Mouse (Mus musculus): ENCODE measurements around the gene Thrsp. TPM values are rescaled to one million over a fixed set of nuclear protein-coding genes. Genes with fewer than 3 reads are reported as not detected.

The Thrsp gene
- polyA plus RNA-seq, 1 experiment from 2014 or later, result 1.0 TPM

- ATAC-seq (replicated peaks; ENCODE audit: low FRiP score), result peak; percentile 60
- WGBS, result 8% methylated on average over 5 of the region's 5 CpGs
- H3K4me3 ChIP-seq (replicated peaks), result no peak overlapping the region
- peaks cover 11% of the 10 kb centered on the region; the same call in 1 of the 2 replicates for H3K4me1 ChIP-seq
- no peaks in the 10 kb centered on the region for H3K36me3 ChIP-seq
- H3K27ac ChIP-seq, result peak overlapping the region; percentile 28; the same call in 1 of the 2 replicates
- H3K9me3 ChIP-seq (replicated peaks), result no peaks in the 10 kb centered on the region
- no peaks in the 10 kb centered on the region for H3K27me3 ChIP-seq
- no peak overlapping the region for H3K9ac ChIP-seq
- H3K4me2 ChIP-seq, result 0 out of 2 replicates have a peak overlapping the region, but pooled peaks have one; percentile 8
Observed at GRCm38 (mm10) chr7:97429705-97430104, 12.2 kb upstream of the Thrsp start.

GRCm38 (mm10) chr7:97427778-97428420 is 10.4 kb upstream of the Thrsp start:
- H3K9me3 ChIP-seq (replicated peaks), result no peaks in the 10 kb centered on the region
- no peaks in the 10 kb centered on the region for H3K27me3 ChIP-seq
- no peak overlapping the region for H3K9ac ChIP-seq
- 73% methylated on average over 5 of the region's 5 CpGs for WGBS
- H3K4me2 ChIP-seq, result no peak overlapping the region
- H3K4me1 ChIP-seq, result peaks cover 11% of the 10 kb centered on the region; the same call in 1 of the 2 replicates
- no peaks in the 10 kb centered on the region for H3K36me3 ChIP-seq
- H3K4me3 ChIP-seq (replicated peaks), result no peak overlapping the region
- no peak overlapping the region for H3K27ac ChIP-seq
- ATAC-seq (replicated peaks; ENCODE audit: low FRiP score), result no peak

GRCm38 (mm10) chr7:97427296-97427695 is 9.8 kb upstream of the Thrsp start:
- Histone ChIP-seq H3K27me3 (no peaks in the 10 kb centered on the region), H3K36me3 (no peaks in the 10 kb centered on the region), H3K27ac (no peak overlapping the region), H3K4me2 (no peak overlapping the region), H3K9me3 (replicated peaks) (no peaks in the 10 kb centered on the region), H3K9ac (no peak overlapping the region), H3K4me1 (peaks cover 11% of the 10 kb centered on the region; the same call in 1 of the 2 replicates), H3K4me3 (replicated peaks) (no peak overlapping the region)
- ATAC-seq (replicated peaks; ENCODE audit: low FRiP score), result no peak
- 83% methylated on average over 6 of the region's 6 CpGs for WGBS

GRCm38 (mm10) chr7:97426566-97426965 is 9.0 kb upstream of the Thrsp start:
- H3K27ac ChIP-seq, result no peak overlapping the region
- no peak overlapping the region for H3K4me3 ChIP-seq (replicated peaks)
- 74% methylated on average over 6 of the region's 6 CpGs for WGBS
- no peaks in the 10 kb centered on the region for H3K9me3 ChIP-seq (replicated peaks)
- peaks cover 11% of the 10 kb centered on the region; the same call in 1 of the 2 replicates for H3K4me1 ChIP-seq
- H3K27me3 ChIP-seq, result no peaks in the 10 kb centered on the region
- H3K36me3 ChIP-seq, result no peaks in the 10 kb centered on the region
- H3K4me2 ChIP-seq, result no peak overlapping the region
- H3K9ac ChIP-seq, result no peak overlapping the region
- ATAC-seq (replicated peaks; ENCODE audit: low FRiP score), result no peak

- no peak overlapping the region for H3K4me3 ChIP-seq (replicated peaks)
- H3K36me3 ChIP-seq, result no peaks in the 10 kb centered on the region
- no peak overlapping the region for H3K9ac ChIP-seq
- 9% methylated on average over 12 of the region's 12 CpGs for WGBS
- peak; percentile 76 for ATAC-seq (replicated peaks; ENCODE audit: low FRiP score)
- H3K9me3 ChIP-seq (replicated peaks), result no peaks in the 10 kb centered on the region
- H3K27me3 ChIP-seq, result no peaks in the 10 kb centered on the region
- no peak overlapping the region for H3K27ac ChIP-seq
- H3K4me2 ChIP-seq, result no peak overlapping the region
- H3K4me1 ChIP-seq, result peaks cover 4% of the 10 kb centered on the region; the same call in 1 of the 2 replicates
Observed at GRCm38 (mm10) chr7:97424621-97425245, 7.2 kb upstream of the Thrsp start.

- Histone ChIP-seq H3K9me3 (replicated peaks) (no peaks in the 10 kb centered on the region), H3K4me1 (0 out of 2 replicates have a peak, but pooled peaks cover 2% of the 10 kb centered on the region), H3K4me2 (no peak overlapping the region), H3K36me3 (no peaks in the 10 kb centered on the region), H3K27me3 (no peaks in the 10 kb centered on the region), H3K4me3 (replicated peaks) (no peak overlapping the region), H3K27ac (no peak overlapping the region), H3K9ac (no peak overlapping the region)
- ATAC-seq (replicated peaks; ENCODE audit: low FRiP score), result no peak
- 61% methylated on average over 5 of the region's 5 CpGs for WGBS
Observed at GRCm38 (mm10) chr7:97423754-97424153, 6.2 kb upstream of the Thrsp start.

GRCm38 (mm10) chr7:97420958-97421651 is 3.6 kb upstream of the Thrsp start:
- Histone ChIP-seq H3K9me3 (replicated peaks) (no peaks in the 10 kb centered on the region), H3K9ac (no peak overlapping the region), H3K4me1 (peaks cover 2% of the 10 kb centered on the region; the same call in 1 of the 2 replicates), H3K27ac (no peak overlapping the region), H3K4me2 (no peak overlapping the region), H3K27me3 (no peaks in the 10 kb centered on the region), H3K36me3 (no peaks in the 10 kb centered on the region), H3K4me3 (replicated peaks) (no peak overlapping the region)
- WGBS, result 75% methylated on average over 8 of the region's 8 CpGs
- ATAC-seq (replicated peaks; ENCODE audit: low FRiP score), result no peak

GRCm38 (mm10) chr7:97420406-97420805 is 2.9 kb upstream of the Thrsp start:
- Histone ChIP-seq H3K27me3 (no peaks in the 10 kb centered on the region), H3K9me3 (replicated peaks) (no peaks in the 10 kb centered on the region), H3K4me2 (no peak overlapping the region), H3K4me1 (peaks cover 2% of the 10 kb centered on the region; the same call in 1 of the 2 replicates), H3K9ac (no peak overlapping the region), H3K36me3 (no peaks in the 10 kb centered on the region), H3K4me3 (replicated peaks) (no peak overlapping the region), H3K27ac (no peak overlapping the region)
- 43% methylated on average over 1 of the region's 1 CpGs for WGBS
- ATAC-seq (replicated peaks; ENCODE audit: low FRiP score), result no peak

GRCm38 (mm10) chr7:97419163-97419562 is 1.6 kb upstream of the Thrsp start:
- Histone ChIP-seq H3K4me3 (replicated peaks) (no peak overlapping the region), H3K36me3 (no peaks in the 10 kb centered on the region), H3K4me1 (no peaks in the 10 kb centered on the region; the same call in 1 of the 2 replicates), H3K9ac (no peak overlapping the region), H3K27me3 (no peaks in the 10 kb centered on the region), H3K9me3 (replicated peaks) (no peaks in the 10 kb centered on the region), H3K4me2 (no peak overlapping the region), H3K27ac (no peak overlapping the region)
- no peak for ATAC-seq (replicated peaks; ENCODE audit: low FRiP score)
- WGBS, result 82% methylated on average over 5 of the region's 5 CpGs

GRCm38 (mm10) chr7:97418717-97419116 is 1.2 kb upstream of the Thrsp start:
- H3K4me2 ChIP-seq, result no peak overlapping the region
- no peaks in the 10 kb centered on the region for H3K27me3 ChIP-seq
- H3K9ac ChIP-seq, result no peak overlapping the region
- H3K36me3 ChIP-seq, result no peaks in the 10 kb centered on the region
- whole genome bisulfite sequencing, result 74% methylated on average over 5 of the region's 5 CpGs
- no peaks in the 10 kb centered on the region for H3K9me3 ChIP-seq (replicated peaks)
- no peak overlapping the region for H3K27ac ChIP-seq
- no peak overlapping the region for H3K4me3 ChIP-seq (replicated peaks)
- no peak for ATAC-seq (replicated peaks; ENCODE audit: low FRiP score)
- no peaks in the 10 kb centered on the region; the same call in 1 of the 2 replicates for H3K4me1 ChIP-seq

GRCm38 (mm10) chr7:97416473-97416872 is 1.1 kb downstream of the Thrsp start:
- Histone ChIP-seq H3K4me3 (replicated peaks) (no peak overlapping the region), H3K9me3 (replicated peaks) (no peaks in the 10 kb centered on the region), H3K27me3 (no peaks in the 10 kb centered on the region), H3K9ac (no peak overlapping the region), H3K4me2 (no peak overlapping the region), H3K27ac (no peak overlapping the region), H3K4me1 (no peaks in the 10 kb centered on the region; the same call in 1 of the 2 replicates), H3K36me3 (0 out of 2 replicates have a peak, but pooled peaks cover 7% of the 10 kb centered on the region)
- no peak for ATAC-seq (replicated peaks; ENCODE audit: low FRiP score)
- 91% methylated on average over 4 of the region's 4 CpGs for WGBS
